Mouse (Mus musculus) MEL (cell line): ENCODE data around the gene Gucd1. TPM values are rescaled to one million over a fixed set of nuclear protein-coding genes. Genes with fewer than 3 reads are reported as not detected.

Source experiments
- DNase-seq: peaks from one replicate; pipeline ENCODE4 v3.0.0; 2011; ENCODE audit warnings: low read depth, low spot score
- H3K27ac ChIP-seq: 2 replicates; pipeline ENCODE4 v1.5.1; 2012; ENCODE audit warnings: low read depth, mild to moderate bottlenecking, control low read depth, low read length, moderate library complexity; ENCODE audit not compliant: control insufficient read depth
- H3K27me3 ChIP-seq, 2 experiments: fragments of 150-350 bp in 1 of 2; sonication (generic) in 1 of 2; 2 replicates each; pipeline ENCODE4 v1.6.1; 2012; ENCODE audit warnings: low read length in 2 of 2, mild to moderate bottlenecking in 2 of 2, improper control_type of control experiment in 1 of 2, moderate library complexity in 1 of 2; ENCODE audit not compliant: insufficient read depth in 2 of 2, control insufficient read depth in 1 of 2
- H3K36me3 ChIP-seq, 2 experiments: 2 replicates each; pipeline ENCODE4 v1.6.1; 2012 to 2014; ENCODE audit warnings: low read length in 2 of 2, improper control_type of control experiment in 1 of 2, inconsistent platforms in 1 of 2, mild to moderate bottlenecking in 1 of 2; ENCODE audit not compliant: insufficient read depth in 2 of 2, control insufficient read depth in 1 of 2
- H3K4me1 ChIP-seq, 2 experiments: fragments of 150-350 bp in 1 of 2; sonication (generic) in 1 of 2; 2 replicates each; pipeline ENCODE4 v1.6.1; 2012; ENCODE audit warnings: low read length in 2 of 2, improper control_type of control experiment in 1 of 2, mild to moderate bottlenecking in 1 of 2; ENCODE audit not compliant: insufficient read depth in 2 of 2, control insufficient read depth in 1 of 2
- H3K4me3 ChIP-seq, 2 experiments: fragments of 150-350 bp in 1 of 2; sonication (generic) in 1 of 2; 2 replicates each; pipeline ENCODE4 v1.5.1; 2012; ENCODE audit warnings: low read depth in 2 of 2, low read length in 2 of 2, mild to moderate bottlenecking in 2 of 2, moderate library complexity in 2 of 2, control low read depth in 1 of 2, improper control_type of control experiment in 1 of 2; ENCODE audit not compliant: control insufficient read depth in 1 of 2, insufficient read depth in 1 of 2
- H3K79me2 ChIP-seq: 2 replicates; pipeline ENCODE4 v1.6.1; 2012; ENCODE audit warnings: mild to moderate bottlenecking, low read length, moderate library complexity; ENCODE audit not compliant: control insufficient read depth, poor library complexity, insufficient read depth
- H3K9ac ChIP-seq: 2 replicates; pipeline ENCODE4 v1.6.1; 2012; ENCODE audit warnings: low read depth, mild to moderate bottlenecking, control low read depth, low read length, moderate library complexity; ENCODE audit not compliant: control insufficient read depth, poor library complexity, severe bottlenecking
- H3K9me3 ChIP-seq: fragments of 150-350 bp; sonication (generic); replicated peaks from 2 replicates; pipeline ENCODE4 v1.6.1; 2012; ENCODE audit warnings: mild to moderate bottlenecking, low read length, improper control_type of control experiment, moderate library complexity; ENCODE audit not compliant: insufficient read depth
- CTCF ChIP-seq, 3 experiments: IDR thresholded peaks in 2 of 3; conservative IDR thresholded peaks in 1 of 3; 2 replicates each; pipeline ENCODE4 v1.5.1; 2011 to 2012; ENCODE audit warnings: low read length in 3 of 3, low read depth in 2 of 3, mild to moderate bottlenecking in 2 of 3, improper control_type of control experiment in 1 of 3, inconsistent platforms in 1 of 3, mixed read lengths in 1 of 3, moderate library complexity in 1 of 3; ENCODE audit not compliant: control insufficient read depth in 1 of 3, insufficient read depth in 1 of 3, poor library complexity in 1 of 3, severe bottlenecking in 1 of 3
- E2F4 ChIP-seq: IDR thresholded peaks from 2 replicates; pipeline ENCODE4 v1.6.1; 2011; ENCODE audit warnings: low read depth, low read length, improper control_type of control experiment, borderline replicate concordance
- EP300 ChIP-seq, 2 experiments: IDR thresholded peaks; 2 replicates each; pipeline ENCODE4 v1.6.1; 2011; ENCODE audit warnings: improper control_type of control experiment in 2 of 2, low read length in 2 of 2, low read depth in 1 of 2, mild to moderate bottlenecking in 1 of 2
- ETS1 ChIP-seq: IDR thresholded peaks from 2 replicates; pipeline ENCODE4 v1.6.1; 2012; ENCODE audit warnings: low read depth, mild to moderate bottlenecking, inconsistent platforms, low read length, improper control_type of control experiment, moderate library complexity
- GATA1 ChIP-seq: IDR thresholded peaks from 2 replicates; pipeline ENCODE4 v1.6.1; 2011; ENCODE audit warnings: low read depth, low read length, improper control_type of control experiment
- HCFC1 ChIP-seq: IDR thresholded peaks from 2 replicates; pipeline ENCODE4 v1.6.1; 2012; ENCODE audit warnings: low read depth, mild to moderate bottlenecking, inconsistent platforms, low read length, improper control_type of control experiment, moderate library complexity
- MAFK ChIP-seq: IDR thresholded peaks from 2 replicates; pipeline ENCODE4 v1.6.1; 2011; ENCODE audit warnings: low read depth, mild to moderate bottlenecking, low read length, improper control_type of control experiment, borderline replicate concordance
- MAZ ChIP-seq: IDR thresholded peaks from 2 replicates; pipeline ENCODE4 v1.6.1; 2012; ENCODE audit warnings: low read depth, mild to moderate bottlenecking, inconsistent platforms, low read length, improper control_type of control experiment
- MEF2A ChIP-seq: IDR thresholded peaks from 2 replicates; pipeline ENCODE4 v1.6.1; 2014; ENCODE audit warnings: low read depth, mild to moderate bottlenecking, inconsistent platforms, low read length, improper control_type of control experiment; ENCODE audit not compliant: poor library complexity, insufficient replicate concordance, severe bottlenecking; ENCODE audit errors: extremely low read depth
- POLR2AphosphoS2 ChIP-seq: IDR thresholded peaks from 2 replicates; pipeline ENCODE4 v1.6.1; 2011; ENCODE audit warnings: low read length, improper control_type of control experiment
- SIN3A ChIP-seq: IDR thresholded peaks from 2 replicates; pipeline ENCODE4 v1.6.1; 2012; ENCODE audit warnings: low read length, improper control_type of control experiment, inconsistent platforms
- TAL1 ChIP-seq: IDR thresholded peaks from 2 replicates; pipeline ENCODE4 v1.6.1; 2012; ENCODE audit warnings: mild to moderate bottlenecking, inconsistent platforms, low read length, moderate library complexity, mixed read lengths
- USF1 ChIP-seq: IDR thresholded peaks from 2 replicates; pipeline ENCODE4 v1.6.1; 2014; ENCODE audit warnings: low read depth, mild to moderate bottlenecking, inconsistent platforms, low read length, improper control_type of control experiment, moderate library complexity
- USF2 ChIP-seq, 2 experiments: IDR thresholded peaks; 2 replicates each; pipeline ENCODE4 v1.6.1; 2011 to 2012; ENCODE audit warnings: improper control_type of control experiment in 2 of 2, low read length in 2 of 2, borderline replicate concordance in 1 of 2, inconsistent platforms in 1 of 2, low read depth in 1 of 2, mild to moderate bottlenecking in 1 of 2; ENCODE audit not compliant: insufficient read depth in 1 of 2
- ZC3H11A ChIP-seq: IDR thresholded peaks from 2 replicates; pipeline ENCODE4 v1.6.1; 2012; ENCODE audit warnings: low read depth, mild to moderate bottlenecking, inconsistent platforms, low read length, improper control_type of control experiment
- ZNF384 ChIP-seq: IDR thresholded peaks from 2 replicates; pipeline ENCODE4 v1.6.1; 2012; ENCODE audit warnings: low read depth, mild to moderate bottlenecking, inconsistent platforms, low read length, improper control_type of control experiment
- polyA plus RNA-seq, 2 experiments: library from polyadenylated mRNA; stranded (reverse) in 1 of 2; unstranded in 1 of 2; fragments of >175 nt in 1 of 2; fragments of >200 nt in 1 of 2; gene quantifications; 2 replicates each; pipeline versions ENCODE4 v1.2.1 to v1.2.4; 2012; ENCODE audit warnings: low replicate concordance in 2 of 2, low read depth in 1 of 2; ENCODE audit not compliant: insufficient read length in 2 of 2, insufficient read depth in 1 of 2, missing spikeins in 1 of 2
- total RNA-seq: library from RNA; depleted of rRNA; stranded (reverse); fragments of 300-350 nt; gene quantifications from 2 replicates; pipeline ENCODE4 v1.2.3, GENCODE M21; 2012

Gene Gucd1
- total and polyA plus RNA-seq, 3 experiments: 18.7 to 30.7 TPM; not detected in 1

- 0 out of 2 replicates have a peak, but pooled peaks have one; percentile 26 for TF ChIP-seq POLR2AphosphoS2
- TF ChIP-seq MAFK: no peak
- DNase-seq: no peak
- H3K27me3 ChIP-seq: no peaks in the 10 kb centered on the region
- no peak overlapping the region for H3K27ac ChIP-seq
- H3K9me3 ChIP-seq: no peaks in the 10 kb centered on the region
- H3K4me1 ChIP-seq: no peaks in the 10 kb centered on the region
- no peaks in the 10 kb centered on the region for H3K79me2 ChIP-seq
- H3K9ac ChIP-seq: no peak overlapping the region
- H3K4me3 ChIP-seq: no peak overlapping the region
- no peaks in the 10 kb centered on the region for H3K36me3 ChIP-seq
These were observed 203.4 kb downstream of the Gucd1 start for GRCm38 (mm10) chr10:75314190-75314980.

- TF ChIP-seq USF2 (IDR thresholded peaks at IDR 0.05; ENCODE audit: borderline replicate concordance in 1 of 2, insufficient read depth in 1 of 2, low read depth in 1 of 2, low read length in 2 of 2) (no peak), SIN3A (no peak), ZC3H11A (no peak), EP300 (IDR thresholded peaks at IDR 0.05; ENCODE audit: low read depth in 1 of 2, low read length in 2 of 2) (no peak), ZNF384 (no peak), POLR2AphosphoS2 (no peak), TAL1 (no peak), ETS1 (no peak), HCFC1 (no peak), MEF2A (no peak), CTCF (IDR thresholded peaks at IDR 0.05 in 2 of 3, conservative IDR thresholded peaks at IDR 0.05 in 1 of 3; ENCODE audit: control insufficient read depth in 1 of 3, insufficient read depth in 1 of 3, low read depth in 2 of 3, low read length in 3 of 3, poor library complexity in 1 of 3, severe bottlenecking in 1 of 3) (no peak), USF1 (no peak), E2F4 (no peak), MAZ (no peak), GATA1 (no peak)
- H3K9ac ChIP-seq: no peak overlapping the region
- no peaks in the 10 kb centered on the region for H3K27me3 ChIP-seq
- peaks cover 0 to under 1% of the 10 kb centered on the region in 2 experiments; a peak in 1 of 4 replicates for H3K4me1 ChIP-seq
- H3K36me3 ChIP-seq: peaks cover 0 to 1% of the 10 kb centered on the region in 2 experiments; a peak in 1 of 4 replicates
- no peak overlapping the region for H3K4me3 ChIP-seq
- no peaks in the 10 kb centered on the region for H3K9me3 ChIP-seq
- no peak overlapping the region for H3K27ac ChIP-seq
- DNase-seq: no peak
- H3K79me2 ChIP-seq: no peaks in the 10 kb centered on the region
These were observed 205.4 kb downstream of the Gucd1 start for GRCm38 (mm10) chr10:75312361-75312760.
